Mouse (Mus musculus) hindbrain, embryonic 11.5 days (tissue): ENCODE data around the gene Adcy4. TPM values are rescaled to one million over a fixed set of nuclear protein-coding genes. Genes with fewer than 3 reads are reported as not detected.

Source experiments
- ATAC-seq: fragments of 200-750 bp; cut with Nextera tagmentation; 2 replicates; pipeline ENCODE4 v1.8.0; 2017; ENCODE audit warnings: mild to moderate bottlenecking, moderate TSS enrichment, moderate library complexity; ENCODE audit not compliant: low FRiP score
- DNase-seq: peaks from one replicate; pipeline ENCODE4 v3.0.0-alpha.2; 2015; ENCODE audit warnings: low spot score
- H3K27ac ChIP-seq: fragments of 300-500 bp; sonication (generic); 2 replicates; pipeline ENCODE4 v1.5.1; 2014; ENCODE audit warnings: mild to moderate bottlenecking, low read depth, low read length
- H3K27me3 ChIP-seq: fragments of 300-500 bp; sonication (generic); 2 replicates; pipeline ENCODE4 v1.6.1; 2014; ENCODE audit warnings: mild to moderate bottlenecking, low read length, moderate library complexity, mixed read lengths; ENCODE audit not compliant: control insufficient read depth, insufficient read depth
- H3K36me3 ChIP-seq: fragments of 300-500 bp; sonication (generic); 2 replicates; pipeline ENCODE4 v1.6.1; 2014; ENCODE audit warnings: mild to moderate bottlenecking, low read length, moderate library complexity, mixed read lengths; ENCODE audit not compliant: control insufficient read depth, insufficient read depth
- H3K4me1 ChIP-seq: fragments of 300-500 bp; sonication (generic); replicated peaks from 2 replicates; pipeline ENCODE4 v1.6.1; 2014; ENCODE audit warnings: low read length, mixed read lengths; ENCODE audit not compliant: control insufficient read depth, insufficient read depth
- H3K4me2 ChIP-seq: fragments of 300-500 bp; sonication (generic); replicated peaks from 2 replicates; pipeline ENCODE4 v1.6.1; 2014; ENCODE audit warnings: mild to moderate bottlenecking, low read depth, low read length
- H3K4me3 ChIP-seq: fragments of 300-500 bp; sonication (generic); 2 replicates; pipeline ENCODE4 v1.5.1; 2014; ENCODE audit warnings: low read depth, low read length
- H3K9ac ChIP-seq: fragments of 300-500 bp; sonication (generic); 2 replicates; pipeline ENCODE4 v1.6.1; 2014; ENCODE audit warnings: low read depth, low read length
- H3K9me3 ChIP-seq: fragments of 300-500 bp; sonication (generic); 2 replicates; pipeline ENCODE4 v1.6.1; 2016; ENCODE audit warnings: low read length; ENCODE audit not compliant: control insufficient read depth
- WGBS: fragments of 180-500 bp; shearing (Covaris S2); extraction: QIAGEN DNeasy Blood & Tissue Kit; methylation state at CpG from one replicate; pipeline ENCODE4 v1.1.7; 2014; 5-methylcytosine and 5-hydroxymethylcytosine counted together
- polyA plus RNA-seq: library from polyadenylated mRNA; unstranded; fragments of >200 nt; fragmentation: Nextera tagmentation; extraction: Ambion mirVana; gene quantifications from 2 replicates; pipeline ENCODE4 v1.2.1, GENCODE M21; 2014

Gene Adcy4
- polyA plus RNA-seq, 1 experiment from 2014 or later: 7.6 TPM

DNA sequence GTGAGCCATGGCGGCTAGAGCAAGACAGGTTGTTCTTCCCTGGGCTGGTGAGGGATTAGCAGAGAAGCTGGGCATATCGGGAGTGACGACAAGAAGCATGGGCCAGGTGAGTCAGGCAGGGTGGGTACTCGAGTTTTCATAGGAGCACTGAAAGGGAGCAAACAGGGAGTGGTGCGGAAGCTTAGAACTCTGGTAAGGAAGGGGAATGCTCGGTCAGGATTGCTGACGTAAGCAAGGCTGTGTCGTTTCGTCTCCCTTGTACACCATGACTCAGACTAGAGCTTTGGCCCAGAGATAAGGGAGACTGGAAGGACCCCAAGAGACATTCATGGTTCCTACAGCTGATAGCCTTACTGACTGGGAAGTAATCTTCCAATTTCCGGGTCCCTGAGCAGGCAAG lies 50.0 kb downstream of the Adcy4 start:
- ATAC-seq (no peak), DNase-seq (no peak)
- no peak overlapping the region for H3K4me2 ChIP-seq
- H3K36me3 ChIP-seq: no peaks in the 10 kb centered on the region
- H3K9me3 ChIP-seq: no peaks in the 10 kb centered on the region
- no peaks in the 10 kb centered on the region for H3K4me1 ChIP-seq
- H3K9ac ChIP-seq: no peak overlapping the region
- H3K4me3 ChIP-seq: no peak overlapping the region
- no peaks in the 10 kb centered on the region for H3K27me3 ChIP-seq
- WGBS: 83% methylated on average over 10 of the region's 10 CpGs
- no peak overlapping the region for H3K27ac ChIP-seq

DNA sequence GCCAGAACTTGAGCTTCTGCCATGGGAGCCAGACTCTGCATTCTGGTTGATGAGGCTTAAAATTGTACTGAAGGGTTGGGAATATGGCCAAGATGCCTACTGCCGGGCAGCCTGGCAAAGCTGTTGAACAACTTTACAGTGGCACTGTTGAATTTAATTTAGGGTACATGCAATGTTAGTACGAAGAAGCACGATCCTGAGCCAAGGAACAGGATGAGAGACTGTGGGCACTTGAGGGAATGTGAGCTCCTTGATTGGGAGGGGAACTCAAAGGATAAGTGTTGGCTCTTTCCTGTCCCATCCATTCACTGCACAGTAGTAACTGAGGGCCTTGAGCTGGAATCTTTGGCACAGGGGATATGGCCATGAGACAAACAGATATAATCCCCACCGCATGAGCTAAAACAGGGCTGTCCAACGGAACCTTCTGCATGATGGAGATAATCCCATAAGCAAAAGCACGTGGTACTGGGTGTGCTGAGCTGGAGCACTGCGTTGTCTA lies 53.3 kb downstream of the Adcy4 start:
- Histone ChIP-seq H3K9me3 (no peaks in the 10 kb centered on the region), H3K4me3 (no peak overlapping the region), H3K27ac (no peak overlapping the region), H3K4me1 (no peaks in the 10 kb centered on the region), H3K27me3 (no peaks in the 10 kb centered on the region), H3K4me2 (no peak overlapping the region), H3K9ac (no peak overlapping the region), H3K36me3 (no peaks in the 10 kb centered on the region)
- DNase-seq: no peak
- 81% methylated on average over 7 of the region's 7 CpGs for WGBS
- no peak for ATAC-seq

DNA sequence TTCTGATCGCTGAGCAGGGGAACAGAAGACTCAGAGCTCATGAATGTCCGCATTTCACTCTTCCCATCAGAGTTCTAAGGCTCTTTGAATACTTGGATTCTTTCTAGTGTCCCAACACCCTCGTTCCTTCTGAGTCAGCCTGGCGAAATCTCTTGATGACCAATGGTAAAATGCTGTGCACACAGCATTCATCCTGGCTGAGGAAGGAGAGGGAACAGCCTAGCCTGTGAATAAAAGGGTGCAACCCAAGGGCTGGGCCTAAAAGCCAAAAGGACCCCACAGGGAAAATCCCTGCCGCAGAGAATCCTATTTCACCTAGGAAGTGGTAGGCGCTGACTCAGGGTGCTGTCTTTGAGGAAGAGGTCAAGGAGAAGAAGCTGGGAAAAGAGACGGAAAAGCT lies 53.8 kb downstream of the Adcy4 start:
- DNase-seq (no peak), ATAC-seq (no peak)
- Histone ChIP-seq H3K9me3 (no peaks in the 10 kb centered on the region), H3K27me3 (no peaks in the 10 kb centered on the region), H3K36me3 (no peaks in the 10 kb centered on the region), H3K4me1 (no peaks in the 10 kb centered on the region), H3K4me3 (no peak overlapping the region), H3K4me2 (no peak overlapping the region), H3K27ac (no peak overlapping the region), H3K9ac (no peak overlapping the region)
- whole genome bisulfite sequencing: 81% methylated on average over 7 of the region's 7 CpGs

DNA sequence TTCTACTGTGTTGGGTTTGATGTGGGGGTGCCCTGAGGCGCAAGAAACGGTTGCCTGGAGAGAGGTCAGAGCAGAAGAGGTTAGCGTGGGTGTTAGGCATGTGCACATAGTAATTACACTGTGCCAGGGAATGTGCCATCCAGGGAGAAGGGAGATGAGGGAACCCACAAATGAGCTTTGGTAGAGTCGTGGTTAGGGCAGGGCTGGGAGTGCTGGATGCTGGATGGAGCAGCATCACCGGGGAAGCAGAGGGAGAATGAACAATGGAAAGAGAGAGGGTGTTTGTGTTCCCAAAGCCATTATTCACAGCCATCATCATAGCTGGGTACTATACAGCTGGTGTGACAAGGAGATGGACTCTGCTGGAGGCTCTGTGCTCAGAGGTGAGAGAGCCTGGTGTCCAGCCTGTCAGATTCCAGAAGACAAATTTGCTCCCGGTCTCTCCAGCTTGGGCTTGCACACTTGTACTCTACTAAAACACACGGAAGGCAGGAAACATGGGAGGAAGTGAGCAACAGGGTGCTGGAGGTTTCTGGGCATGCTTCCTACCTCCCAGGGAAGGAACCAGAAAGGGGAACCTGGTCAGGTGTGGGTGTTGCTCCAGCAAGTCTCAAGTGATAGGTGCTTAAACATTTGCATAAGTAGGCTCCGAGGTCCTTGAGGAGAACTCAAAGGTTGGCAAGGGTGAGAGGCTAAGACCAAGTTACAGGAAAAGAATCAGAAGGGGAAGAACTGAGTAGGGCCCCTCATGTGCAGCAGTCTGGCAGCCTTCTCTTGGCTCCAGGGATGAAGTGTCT lies 55.8 kb downstream of the Adcy4 start:
- no peaks in the 10 kb centered on the region for H3K27me3 ChIP-seq
- H3K4me1 ChIP-seq: no peaks in the 10 kb centered on the region
- no peak overlapping the region for H3K9ac ChIP-seq
- DNase-seq (no peak), ATAC-seq (no peak)
- no peaks in the 10 kb centered on the region for H3K36me3 ChIP-seq
- WGBS: 74% methylated on average over 8 of the region's 8 CpGs
- H3K9me3 ChIP-seq: no peaks in the 10 kb centered on the region
- no peak overlapping the region for H3K27ac ChIP-seq
- H3K4me2 ChIP-seq: no peak overlapping the region
- no peak overlapping the region for H3K4me3 ChIP-seq

DNA sequence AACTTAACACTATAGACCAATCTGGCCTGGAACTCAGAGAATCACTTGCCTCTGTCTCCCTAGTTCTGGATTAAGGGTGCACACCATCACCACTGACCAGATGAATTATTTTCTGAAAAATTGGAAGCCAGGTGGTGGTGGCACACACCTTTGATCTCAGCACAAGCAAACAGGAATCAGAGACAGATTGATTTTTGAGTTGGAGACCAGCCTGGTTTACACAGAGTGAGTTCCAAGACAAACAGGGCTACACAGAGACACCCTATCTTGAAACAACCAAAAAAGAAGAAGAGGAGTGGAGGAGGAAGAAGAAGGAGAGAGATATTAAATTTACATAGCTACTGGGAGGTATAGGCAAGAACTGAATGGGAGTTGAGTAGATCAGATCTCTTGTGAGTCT lies 57.6 kb downstream of the Adcy4 start:
- H3K27me3 ChIP-seq: no peaks in the 10 kb centered on the region
- no peak for DNase-seq
- H3K36me3 ChIP-seq: no peaks in the 10 kb centered on the region
- no peak overlapping the region for H3K27ac ChIP-seq
- ATAC-seq: no peak
- no peak overlapping the region for H3K9ac ChIP-seq
- no peaks in the 10 kb centered on the region for H3K4me1 ChIP-seq
- no peak overlapping the region for H3K4me2 ChIP-seq
- H3K9me3 ChIP-seq: no peaks in the 10 kb centered on the region
- no peak overlapping the region for H3K4me3 ChIP-seq

DNA sequence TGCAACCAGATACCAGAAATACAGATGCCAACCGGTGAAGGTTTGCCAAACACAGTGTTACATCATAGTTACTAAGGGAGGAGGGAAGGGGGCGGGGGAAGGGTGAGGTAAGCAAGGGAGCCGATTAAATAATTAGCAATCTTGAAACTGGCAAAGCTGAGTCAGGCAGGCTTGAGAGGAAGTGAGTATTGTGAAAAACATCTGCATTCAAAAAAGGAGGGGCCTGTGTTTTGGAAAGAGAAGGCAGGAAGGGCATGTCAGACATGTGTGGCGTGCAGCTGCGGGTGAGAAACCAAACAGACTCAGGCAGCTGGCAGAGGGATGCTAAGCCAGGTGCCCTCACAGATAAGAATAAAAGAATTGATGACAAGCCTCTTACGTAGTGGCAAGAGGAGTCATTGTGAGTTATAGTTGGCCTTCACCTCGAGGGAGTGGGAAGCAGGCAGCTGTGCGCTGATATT lies 59.5 kb downstream of the Adcy4 start:
- H3K27ac ChIP-seq: no peak overlapping the region
- ATAC-seq: no peak
- 0 out of 2 replicates have a peak, but pooled peaks cover 2% of the 10 kb centered on the region for H3K36me3 ChIP-seq
- H3K9ac ChIP-seq: no peak overlapping the region
- no peaks in the 10 kb centered on the region for H3K27me3 ChIP-seq
- no peak overlapping the region for H3K4me2 ChIP-seq
- H3K4me3 ChIP-seq: no peak overlapping the region
- no peak for DNase-seq
- WGBS: 69% methylated on average over 8 of the region's 8 CpGs
- H3K4me1 ChIP-seq: no peaks in the 10 kb centered on the region
- no peaks in the 10 kb centered on the region for H3K9me3 ChIP-seq

DNA sequence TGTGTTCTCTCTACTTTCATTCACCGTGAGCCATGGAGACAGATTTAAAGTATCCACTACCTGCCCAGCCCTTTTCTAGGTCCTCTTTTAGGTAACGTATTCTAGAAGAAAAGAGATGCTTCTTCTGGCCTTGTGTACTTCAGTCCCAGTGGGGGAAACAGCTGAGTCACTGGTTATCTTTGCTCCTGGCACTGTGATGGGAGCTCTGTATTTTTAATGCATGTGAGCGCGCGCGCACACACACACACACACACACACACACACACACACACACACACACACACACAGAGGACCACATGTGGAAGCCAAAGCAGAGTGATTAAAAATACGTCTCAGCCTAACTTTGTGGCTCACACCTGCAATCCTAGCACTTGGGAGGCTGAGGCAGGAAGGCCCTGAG lies 60.5 kb downstream of the Adcy4 start:
- DNase-seq (no peak), ATAC-seq (no peak)
- Histone ChIP-seq H3K4me3 (no peak overlapping the region), H3K9me3 (no peaks in the 10 kb centered on the region), H3K36me3 (0 out of 2 replicates have a peak, but pooled peaks cover 2% of the 10 kb centered on the region), H3K4me1 (no peaks in the 10 kb centered on the region), H3K27me3 (no peaks in the 10 kb centered on the region), H3K4me2 (no peak overlapping the region), H3K27ac (no peak overlapping the region), H3K9ac (no peak overlapping the region)
- WGBS: 91% methylated on average over 7 of the region's 7 CpGs

DNA sequence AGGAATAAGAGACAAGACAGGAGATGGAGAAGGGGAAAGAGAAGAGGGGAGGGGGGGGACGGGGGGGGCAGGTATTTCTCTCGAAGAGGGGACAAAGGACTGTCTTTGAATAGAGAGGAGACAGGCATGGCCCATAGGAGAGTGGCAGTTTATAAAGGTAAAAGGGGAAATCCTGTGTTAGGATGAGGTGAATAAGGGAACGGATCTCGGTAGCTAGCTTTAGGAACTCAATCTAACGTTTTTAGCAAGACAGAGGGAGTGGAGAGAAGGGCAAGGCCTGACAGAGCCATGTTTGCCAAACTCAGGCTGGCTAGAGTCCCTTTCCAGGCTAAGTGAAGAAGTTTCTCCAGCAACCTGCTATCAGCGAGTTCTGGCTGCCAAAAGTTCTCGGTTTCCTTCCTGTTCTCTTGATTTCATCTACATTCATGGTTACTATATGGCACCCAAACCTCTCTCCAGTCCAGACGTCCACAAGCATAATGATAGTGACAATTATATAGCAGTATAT lies 61.4 kb downstream of the Adcy4 start:
- no peak overlapping the region for H3K4me2 ChIP-seq
- H3K4me1 ChIP-seq: no peaks in the 10 kb centered on the region
- H3K9ac ChIP-seq: no peak overlapping the region
- ATAC-seq (peak; percentile 36), DNase-seq (no peak)
- no peak overlapping the region for H3K4me3 ChIP-seq
- no peak overlapping the region for H3K27ac ChIP-seq
- no peaks in the 10 kb centered on the region for H3K9me3 ChIP-seq
- H3K36me3 ChIP-seq: 0 out of 2 replicates have a peak, but pooled peaks cover 2% of the 10 kb centered on the region
- H3K27me3 ChIP-seq: no peaks in the 10 kb centered on the region
- WGBS: 52% methylated on average over 8 of the region's 8 CpGs
